Mouse (Mus musculus): ENCODE data around the gene Tagln2. TPM values are rescaled to one million over a fixed set of nuclear protein-coding genes. Genes with fewer than 3 reads are reported as not detected.

Tagln2 gene
- total RNA-seq, 2 experiments from 2014 or later = 75.4 to 87.9 TPM

DNA sequence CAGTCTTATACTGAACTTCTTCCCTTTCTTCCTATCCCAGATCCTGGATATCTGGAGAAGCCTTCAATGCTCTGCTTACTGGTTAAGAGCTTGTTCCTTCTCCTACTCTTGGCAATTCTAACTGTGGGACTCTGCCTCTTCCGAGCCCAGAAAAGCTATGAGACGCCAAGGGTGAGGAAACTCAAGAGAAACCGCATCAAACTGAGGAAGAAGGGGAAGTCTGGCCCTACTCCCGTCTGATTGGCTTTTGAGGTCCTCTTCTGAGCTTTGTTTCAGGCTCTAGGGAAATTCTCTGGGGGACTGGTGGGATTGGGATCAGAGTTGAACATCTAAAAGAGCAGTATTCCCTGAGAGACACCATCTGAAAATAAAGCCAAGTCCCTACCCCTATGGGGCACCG is 21.8 kb upstream of the Tagln2 start:
- DNase-seq (ENCODE audit: low spot score) = no peak
- intact Hi-C loops (cut with DNase I) = no loop called here

DNA sequence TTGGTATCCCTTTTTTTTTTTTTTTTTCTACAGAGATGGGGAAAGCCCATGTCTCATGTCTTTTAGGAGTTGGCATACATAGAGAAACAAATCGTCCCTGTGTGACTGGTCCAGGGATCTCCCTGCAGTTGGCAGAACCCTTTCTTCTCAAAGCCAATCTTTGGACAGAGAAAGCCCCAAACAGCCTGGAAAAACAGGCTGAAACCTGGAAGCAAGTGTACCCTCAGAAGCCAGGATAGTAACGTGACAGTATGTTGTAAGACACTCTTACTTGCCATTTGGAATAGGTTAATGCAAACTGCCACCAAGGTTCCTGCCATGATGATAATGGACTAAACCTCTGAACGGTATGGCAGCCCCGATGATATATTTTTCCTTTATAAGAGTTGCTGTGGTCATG is 19.5 kb upstream of the Tagln2 start:
- no peak for DNase-seq (ENCODE audit: low spot score)
- intact Hi-C loops (cut with DNase I) = no loop called here

DNA sequence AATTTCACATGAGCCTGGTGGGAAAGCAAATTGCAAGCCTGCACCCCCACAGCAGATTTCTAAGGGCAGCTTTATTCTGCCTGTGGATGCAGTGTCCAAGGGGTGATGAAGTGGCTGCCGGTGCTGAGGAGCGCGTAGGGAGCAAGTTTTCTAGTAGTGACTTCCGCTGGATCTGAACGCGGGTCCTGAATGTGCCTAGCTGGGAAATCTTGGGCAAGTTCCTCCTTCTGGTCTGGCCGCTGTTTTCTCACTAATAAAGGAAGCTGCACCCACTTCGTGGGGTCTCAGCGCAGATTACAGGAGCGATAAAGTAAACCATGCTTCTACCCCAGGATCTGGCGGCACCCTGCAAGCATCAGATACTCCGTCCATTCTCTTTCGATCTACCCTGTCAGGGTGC is 18.7 kb upstream of the Tagln2 start:
- DNase-seq (ENCODE audit: low spot score) = no peak
- intact Hi-C loops (cut with DNase I) = no loop called here

DNA sequence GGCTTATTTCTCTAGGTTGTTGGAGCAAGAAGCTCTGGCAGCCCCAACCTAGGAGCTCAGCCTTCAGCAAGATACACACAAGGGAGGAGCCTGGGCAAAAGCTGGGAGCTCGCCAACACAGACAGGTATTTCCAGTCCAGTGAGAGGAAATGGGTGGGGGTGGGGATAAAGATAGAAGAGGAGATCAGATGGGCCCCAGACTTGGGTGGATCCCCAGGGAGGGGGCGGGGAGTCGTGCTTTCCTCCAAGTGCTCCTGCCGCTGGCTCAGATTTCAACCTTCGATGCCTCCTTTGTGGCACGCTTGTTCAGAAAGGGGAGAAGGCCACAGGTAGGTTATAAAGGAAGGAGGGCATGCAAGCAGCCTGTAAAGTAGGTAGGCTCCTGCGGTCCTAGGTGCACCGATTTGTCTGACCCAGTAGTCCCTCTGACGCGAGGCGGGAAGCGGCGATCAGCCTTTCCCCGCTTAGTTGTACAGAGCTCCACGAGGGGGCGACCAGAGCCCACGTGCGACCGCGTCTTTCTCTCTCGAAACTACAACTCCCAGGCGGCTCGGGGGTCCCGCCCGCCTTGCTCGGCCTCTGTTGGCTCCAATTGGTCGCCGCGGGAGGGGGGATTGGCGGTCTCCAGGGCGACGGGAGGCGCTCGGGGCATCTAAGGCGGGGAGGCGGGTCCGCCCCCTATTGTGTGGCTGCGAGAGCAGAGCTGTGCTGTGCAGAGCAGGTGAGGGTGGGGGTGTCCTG is 18.1 kb upstream of the Tagln2 start, which contains the start of gene Igsf9:
Gene Igsf9, plus strand, starts transcription at position 249 of the 741 bp plus-strand sequence.
- intact Hi-C loops (cut with DNase I) = no loop called here
- peak; percentile 87 for DNase-seq (ENCODE audit: low spot score)

GRCm38 (mm10) chr1:172482518-172483360 is 17.1 kb upstream of the Tagln2 start:
- intact Hi-C loops (cut with DNase I) = no loop called here
- DNase-seq (ENCODE audit: low spot score) = no peak

GRCm38 (mm10) chr1:172483361-172483660 is 16.5 kb upstream of the Tagln2 start:
- no peak for DNase-seq (ENCODE audit: low spot score)
- intact Hi-C loops (cut with DNase I) = no loop called here

DNA sequence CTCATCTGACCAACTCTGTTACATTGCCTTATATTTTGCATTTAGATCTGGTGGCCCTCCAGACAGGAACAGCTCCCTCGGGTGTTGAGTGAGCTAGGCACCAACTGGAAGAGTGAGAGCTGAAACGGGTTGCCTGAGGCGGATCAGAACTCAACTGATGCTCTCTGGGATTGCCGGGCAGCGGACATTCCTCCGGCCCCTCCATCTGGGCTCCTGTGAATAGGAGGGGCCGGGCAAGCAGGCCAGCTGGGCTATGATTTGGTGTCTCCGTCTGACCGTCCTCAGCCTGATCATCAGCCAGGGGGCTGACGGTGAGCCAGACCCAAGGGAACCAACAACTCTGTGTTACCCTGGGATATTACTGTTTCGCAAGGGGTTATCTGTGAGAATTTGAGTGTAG is 15.6 kb upstream of the Tagln2 start:
- intact Hi-C loops (cut with DNase I) = no loop called here
- no peak for DNase-seq (ENCODE audit: low spot score)

DNA sequence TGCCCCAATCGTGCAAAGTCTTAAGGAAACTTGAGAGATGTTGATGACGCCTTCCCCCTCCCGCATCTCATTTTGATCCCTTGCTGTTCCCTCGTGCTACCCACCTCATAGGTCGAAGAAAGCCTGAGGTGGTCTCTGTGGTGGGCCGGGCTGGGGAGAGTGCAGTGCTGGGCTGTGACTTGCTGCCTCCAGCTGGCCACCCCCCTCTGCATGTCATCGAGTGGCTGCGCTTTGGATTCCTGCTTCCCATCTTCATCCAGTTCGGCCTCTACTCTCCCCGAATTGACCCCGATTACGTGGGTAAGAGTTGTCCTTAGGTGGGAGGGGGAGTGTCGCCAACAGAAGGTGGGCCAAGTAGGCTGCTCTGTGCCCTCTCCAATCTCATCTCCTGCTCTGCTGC is 15.2 kb upstream of the Tagln2 start:
- intact Hi-C loops (cut with DNase I) = loop anchor here (5.0 kb wide), 1 partner anchor 148 kb away; the partner anchor contains the start of gene Dusp23
- no peak for DNase-seq (ENCODE audit: low spot score)

- DNase-seq (ENCODE audit: low spot score) = no peak
- intact Hi-C loops (cut with DNase I) = loop anchor here (5.0 kb wide), 1 partner anchor 146 kb away; the partner anchor contains the start of gene Dusp23
These were observed 14.0 kb upstream of the Tagln2 start for GRCm38 (mm10) chr1:172485821-172486220.

DNA sequence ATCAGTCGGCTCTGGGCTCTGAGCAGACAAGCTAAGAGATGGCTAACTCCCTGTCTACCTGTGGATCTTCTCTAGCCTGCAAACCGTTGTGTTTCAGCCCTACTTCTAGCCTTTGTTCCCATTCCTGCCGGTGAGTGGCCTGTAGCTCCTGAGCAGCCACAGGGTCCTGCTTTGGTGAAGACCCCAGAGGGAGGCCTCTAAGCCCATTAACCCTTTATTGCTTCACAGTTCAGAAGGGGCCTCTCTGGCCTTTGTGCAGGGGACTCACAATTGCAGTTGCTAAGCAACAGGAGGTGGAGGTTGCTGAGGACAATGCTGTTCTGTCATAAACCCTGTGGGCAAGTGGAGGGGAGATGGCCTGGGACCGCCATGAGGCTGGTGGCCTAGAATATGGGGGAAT is 13.6 kb upstream of the Tagln2 start:
- intact Hi-C loops (cut with DNase I) = loop anchor here (5.0 kb wide), 1 partner anchor 146 kb away; the partner anchor contains the start of gene Dusp23

DNA sequence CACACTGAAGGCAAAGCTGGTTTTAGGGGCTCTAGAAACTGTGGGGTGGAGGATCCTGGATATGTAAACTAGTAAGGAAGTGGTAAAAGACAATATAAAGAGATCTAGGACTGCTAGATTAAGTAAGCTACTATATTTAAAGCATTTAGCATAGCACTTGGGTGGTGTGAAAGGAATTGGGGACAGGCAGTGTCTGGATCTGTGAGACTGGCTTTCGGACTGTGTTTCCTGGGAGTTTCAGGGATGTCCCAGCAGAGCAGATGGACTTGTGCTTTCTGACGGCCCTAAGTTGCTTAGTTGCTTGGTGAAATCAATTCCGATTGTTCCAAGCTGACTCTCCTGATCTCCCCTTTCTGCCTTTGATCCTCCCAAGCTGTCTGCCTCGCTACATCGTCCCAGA is 13.2 kb upstream of the Tagln2 start:
- no peak for DNase-seq (ENCODE audit: low spot score)
- intact Hi-C loops (cut with DNase I) = loop anchor here (5.0 kb wide), 1 partner anchor 146 kb away; the partner anchor contains the start of gene Dusp23

More for the DNA sequence above, 13.6 kb upstream of the Tagln2 start:
- DNase-seq (ENCODE audit: low spot score) = no peak

GRCm38 (mm10) chr1:172487859-172488258 is 12.0 kb upstream of the Tagln2 start:
- no peak for DNase-seq (ENCODE audit: low spot score)
- intact Hi-C loops (cut with DNase I) = loop anchor here (5.0 kb wide), 1 partner anchor 144 kb away; the partner anchor contains the start of gene Dusp23

- intact Hi-C loops (cut with DNase I) = loop anchor here (5.0 kb wide), 1 partner anchor 143 kb away; the partner anchor contains the start of gene Dusp23
- DNase-seq (ENCODE audit: low spot score) = no peak
These were observed 11.0 kb upstream of the Tagln2 start for GRCm38 (mm10) chr1:172488831-172489230.

DNA sequence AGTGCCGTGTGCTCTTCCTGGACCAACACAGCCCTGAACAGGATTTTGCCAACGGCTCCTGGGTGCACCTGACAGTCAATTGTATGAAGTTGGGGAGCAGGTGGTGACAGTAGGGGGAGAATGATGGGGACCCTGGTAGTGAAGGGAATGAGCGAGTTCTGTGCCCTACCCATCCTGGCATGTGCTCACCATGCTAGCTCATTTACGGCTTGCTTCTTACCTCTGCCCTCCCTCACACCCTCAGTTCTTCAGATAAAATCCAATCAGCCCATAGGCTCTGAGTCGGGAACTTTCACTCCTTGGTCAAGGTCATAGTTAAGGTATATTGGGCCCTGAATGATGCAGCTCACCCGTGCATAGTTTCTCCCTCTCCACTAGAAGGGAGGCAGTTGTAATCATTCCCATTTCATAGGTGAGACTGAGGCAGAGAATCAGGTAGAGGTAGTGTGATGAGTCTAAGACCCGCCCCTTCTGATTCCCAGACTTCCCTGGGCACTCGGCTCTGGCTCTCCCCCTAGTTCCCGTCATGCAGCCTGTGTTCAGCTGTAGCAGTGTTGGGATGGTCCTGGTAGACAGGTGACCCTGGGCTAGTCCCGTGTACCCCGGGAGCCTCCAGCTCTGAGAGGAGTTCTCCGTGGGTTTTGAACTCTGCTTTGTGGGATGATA is 10.1 kb upstream of the Tagln2 start:
- intact Hi-C loops (cut with DNase I) = loop anchor here (1.0 to 5.0 kb wide), 3 partner anchors 38 to 143 kb away; partner anchors contain the start of gene Dusp23

DNA sequence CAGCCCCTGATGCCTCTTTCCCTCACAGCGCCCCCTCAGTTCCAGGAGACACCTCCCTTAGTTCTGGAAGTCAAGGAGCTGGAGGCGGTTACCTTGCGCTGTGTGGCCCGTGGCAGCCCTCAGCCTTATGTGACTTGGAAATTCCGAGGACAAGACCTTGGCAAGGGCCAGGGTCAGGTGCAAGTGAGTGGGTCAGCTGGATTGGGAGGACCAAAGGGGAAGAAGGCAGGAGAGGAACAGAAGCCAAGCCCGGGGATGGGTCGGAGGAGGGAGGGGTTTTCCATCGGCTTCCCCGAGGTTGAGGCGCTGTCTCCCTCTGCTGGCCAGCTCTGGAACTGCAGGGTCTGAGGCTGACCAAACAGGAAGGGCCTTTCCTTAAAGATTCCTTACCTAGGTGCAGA is 9.6 kb upstream of the Tagln2 start:
- DNase-seq (ENCODE audit: low spot score) = peak; percentile 74
- intact Hi-C loops (cut with DNase I) = loop anchor here (1.0 to 5.0 kb wide), 2 partner anchors 37 to 78 kb away; no protein-coding TSS in a partner anchor

More for the DNA sequence above, 10.1 kb upstream of the Tagln2 start:
- no peak for DNase-seq (ENCODE audit: low spot score)

DNA sequence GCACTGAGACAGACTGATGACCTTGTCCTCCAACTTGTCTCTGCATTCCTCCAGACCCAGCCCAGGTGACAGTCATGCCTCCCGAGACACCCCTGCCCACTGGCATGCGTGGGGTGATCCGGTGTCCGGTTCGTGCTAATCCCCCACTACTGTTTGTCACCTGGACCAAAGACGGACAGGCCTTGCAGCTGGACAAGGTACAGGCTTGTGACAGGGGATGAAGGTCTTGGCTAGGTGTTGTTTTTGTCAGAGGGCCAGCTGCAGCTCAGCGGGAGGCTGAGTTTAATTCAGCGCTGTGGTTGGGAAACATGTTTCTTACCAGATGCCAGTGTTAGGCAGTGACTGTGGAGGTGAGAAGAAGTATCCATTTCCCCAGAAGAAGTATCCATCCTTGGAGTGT is 7.8 kb upstream of the Tagln2 start:
- intact Hi-C loops (cut with DNase I) = loop anchor here (5.0 kb wide), 1 partner anchor 35 kb away; no protein-coding TSS in a partner anchor
- DNase-seq (ENCODE audit: low spot score) = no peak

- no peak for DNase-seq (ENCODE audit: low spot score)
- intact Hi-C loops (cut with DNase I) = loop anchor here (5.0 kb wide), 1 partner anchor 34 kb away; no protein-coding TSS in a partner anchor
These were observed 6.3 kb upstream of the Tagln2 start for GRCm38 (mm10) chr1:172493516-172493915.

DNA sequence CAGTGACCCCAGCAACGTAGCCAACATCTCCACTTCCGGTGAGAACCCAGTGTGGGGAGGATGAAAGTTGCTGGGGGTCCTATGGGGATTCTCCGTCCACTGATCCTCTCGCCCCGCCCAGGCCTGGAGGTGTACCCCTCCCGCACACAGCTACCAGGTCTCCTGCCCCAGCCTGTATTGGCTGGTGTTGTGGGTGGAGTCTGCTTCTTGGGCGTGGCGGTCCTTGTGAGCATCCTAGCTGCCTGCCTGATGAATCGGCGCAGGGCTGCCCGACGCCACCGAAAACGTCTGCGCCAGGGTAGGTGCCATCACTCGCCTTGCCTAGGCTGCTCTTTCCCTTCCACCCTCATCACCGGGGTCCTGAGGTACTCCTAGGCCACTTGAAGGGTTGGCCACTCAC is 3.8 kb upstream of the Tagln2 start:
- intact Hi-C loops (cut with DNase I) = no loop called here
- DNase-seq (ENCODE audit: low spot score) = no peak

GRCm38 (mm10) chr1:172497428-172497827 is 2.4 kb upstream of the Tagln2 start:
- intact Hi-C loops (cut with DNase I) = no loop called here
- no peak for DNase-seq (ENCODE audit: low spot score)
